Mouse (Mus musculus): Measurements from ENCODE around the gene Hist1h4c. TPM values are rescaled to one million over a fixed set of nuclear protein-coding genes. Genes with fewer than 3 reads are reported as not detected.

Hist1h4c gene
- polyA plus RNA-seq, 1 experiment: 3.0 TPM

- Histone ChIP-seq H3K36me3 (ENCODE audit: control insufficient read depth) (0 out of 2 replicates have a peak, but pooled peaks cover under 1% of the 10 kb centered on the region), H3K27me3 (ENCODE audit: control insufficient read depth) (no peaks in the 10 kb centered on the region), H3K9me3 (ENCODE audit: control insufficient read depth, low read length) (no peaks in the 10 kb centered on the region), H3K4me3 (replicated peaks) (peak overlapping the region; percentile 69), H3K4me1 (ENCODE audit: control insufficient read depth) (peaks cover 56% of the 10 kb centered on the region)
- TF ChIP-seq TAL1 (IDR thresholded peaks at IDR 0.05; ENCODE audit: low read length) (no peak), GATA1 (IDR thresholded peaks at IDR 0.05; ENCODE audit: low read length) (no peak)
These were observed 16.2 kb downstream of the Hist1h4c start for GRCm38 (mm10) chr13:23681990-23682582.

- Histone ChIP-seq H3K27me3 (ENCODE audit: control insufficient read depth) (peaks cover 18% of the 10 kb centered on the region), H3K4me1 (ENCODE audit: control insufficient read depth) (no peaks in the 10 kb centered on the region), H3K4me3 (replicated peaks) (no peak overlapping the region), H3K36me3 (ENCODE audit: control insufficient read depth) (no peaks in the 10 kb centered on the region), H3K9me3 (ENCODE audit: control insufficient read depth, low read length) (no peaks in the 10 kb centered on the region)
- TF ChIP-seq GATA1 (IDR thresholded peaks at IDR 0.05; ENCODE audit: low read length) (no peak), TAL1 (IDR thresholded peaks at IDR 0.05; ENCODE audit: low read length) (no peak)
These were observed 35.7 kb downstream of the Hist1h4c start for GRCm38 (mm10) chr13:23662536-23662935.

GRCm38 (mm10) chr13:23659636-23660366 is 38.5 kb downstream of the Hist1h4c start:
- Histone ChIP-seq H3K27me3 (ENCODE audit: control insufficient read depth) (peaks cover 18% of the 10 kb centered on the region), H3K4me3 (replicated peaks) (no peak overlapping the region), H3K36me3 (ENCODE audit: control insufficient read depth) (no peaks in the 10 kb centered on the region), H3K4me1 (ENCODE audit: control insufficient read depth) (no peaks in the 10 kb centered on the region), H3K9me3 (ENCODE audit: control insufficient read depth, low read length) (no peaks in the 10 kb centered on the region)
- TF ChIP-seq GATA1 (IDR thresholded peaks at IDR 0.05; ENCODE audit: low read length) (no peak), TAL1 (IDR thresholded peaks at IDR 0.05; ENCODE audit: low read length) (no peak)

Other genes starting within 250 kb of the Hist1h4c start
- gene Btn1a1, start 232.6 kb downstream of the Hist1h4c start, polyA plus RNA-seq (2012): 0.15 and 0.16 TPM in 2 replicates
- gene Btn2a2, start 209.6 kb downstream of the Hist1h4c start, polyA plus RNA-seq (2012): not detected in 2 replicates
- 10.1 and 19.7 TPM in 2 replicates for gene Hist1h4h, start 167.4 kb downstream of the Hist1h4c start, polyA plus RNA-seq (2012)
- gene Hist1h2af, start 164.5 kb downstream of the Hist1h4c start, polyA plus RNA-seq (2012): 52.5 and 62.7 TPM in 2 replicates
- 8.8 and 11.7 TPM in 2 replicates for gene Hist1h3g, start 163.0 kb downstream of the Hist1h4c start, polyA plus RNA-seq (2012)
- 0.43 and 3.0 TPM in 2 replicates for gene Hist1h2bh, start 155.1 kb downstream of the Hist1h4c start, polyA plus RNA-seq (2012)
- gene Hist1h3f, start 154.4 kb downstream of the Hist1h4c start, polyA plus RNA-seq (2012): 1.3 and 3.3 TPM in 2 replicates
- 8.3 and 13.8 TPM in 2 replicates for gene Hist1h4f, start 146.8 kb downstream of the Hist1h4c start, polyA plus RNA-seq (2012)
- gene Hist1h1d, start 145.2 kb downstream of the Hist1h4c start, polyA plus RNA-seq (2012): 0.51 and 0.95 TPM in 2 replicates
- gene Hist1h3e, start 136.1 kb downstream of the Hist1h4c start, polyA plus RNA-seq (2012): 2.9 and 16.6 TPM in 2 replicates
- 3.6 and 5.2 TPM in 2 replicates for gene Hist1h2ae, start 127.2 kb downstream of the Hist1h4c start, polyA plus RNA-seq (2012)
- gene Hist1h2bg, start 127.1 kb downstream of the Hist1h4c start, polyA plus RNA-seq (2012): 14.5 and 18.7 TPM in 2 replicates
- gene Hist1h2bf, start 124.3 kb downstream of the Hist1h4c start, polyA plus RNA-seq (2012): 6.6 and 15.6 TPM in 2 replicates
- 5.1 and 8.3 TPM in 2 replicates for gene Hist1h2ad, start 124.1 kb downstream of the Hist1h4c start, polyA plus RNA-seq (2012)
- gene Hist1h3d, start 122.7 kb downstream of the Hist1h4c start, polyA plus RNA-seq (2012): 1.6 and 4.7 TPM in 2 replicates
- 5.1 and 11.8 TPM in 2 replicates for gene Hist1h4d, start 116.9 kb downstream of the Hist1h4c start, polyA plus RNA-seq (2012)
- gene Hist1h2be, start 77.3 kb downstream of the Hist1h4c start, polyA plus RNA-seq (2012): 0.33 and 0.67 TPM in 2 replicates
- 2.8 and 8.5 TPM in 2 replicates for gene Hist1h1e, start 75.9 kb downstream of the Hist1h4c start, polyA plus RNA-seq (2012)
- 1.1 and 2.1 TPM in 2 replicates for gene Hist1h2ac, start 14.5 kb downstream of the Hist1h4c start, polyA plus RNA-seq (2012)
- gene Hist1h2bc, start 14.3 kb downstream of the Hist1h4c start, polyA plus RNA-seq (2012): 17.5 and 20.6 TPM in 2 replicates
- 0.10 TPM in 1 of 2 replicates, not detected in the other for gene Hist1h1t, start 2.6 kb downstream of the Hist1h4c start, polyA plus RNA-seq (2012)
- gene Hfe, start 12.4 kb upstream of the Hist1h4c start, polyA plus RNA-seq (2012): 0.15 and 0.53 TPM in 2 replicates
- gene Hist1h1c, start 40.4 kb upstream of the Hist1h4c start, polyA plus RNA-seq (2012): 54.6 and 94.3 TPM in 2 replicates
- gene Hist1h3c, start 47.1 kb upstream of the Hist1h4c start, polyA plus RNA-seq (2012): 3.8 and 7.0 TPM in 2 replicates
- gene Hist1h2bb, start 48.3 kb upstream of the Hist1h4c start, polyA plus RNA-seq (2012): 5.4 and 12.1 TPM in 2 replicates
- 9.1 and 22.3 TPM in 2 replicates for gene Hist1h2ab, start 52.7 kb upstream of the Hist1h4c start, polyA plus RNA-seq (2012)
- 6.2 and 23.6 TPM in 2 replicates for gene Hist1h3b, start 53.8 kb upstream of the Hist1h4c start, polyA plus RNA-seq (2012)
- 4.5 and 11.8 TPM in 2 replicates for gene Hist1h4b, start 58.6 kb upstream of the Hist1h4c start, polyA plus RNA-seq (2012)
- 10.2 and 21.5 TPM in 2 replicates for gene Hist1h4a, start 62.8 kb upstream of the Hist1h4c start, polyA plus RNA-seq (2012)
- gene Hist1h3a, start 63.9 kb upstream of the Hist1h4c start, polyA plus RNA-seq (2012): 1.5 and 4.0 TPM in 2 replicates
- gene Hist1h1a, start 65.2 kb upstream of the Hist1h4c start, polyA plus RNA-seq (2012): 1.4 TPM in 2 replicates
- gene Trim38, start 71.5 kb upstream of the Hist1h4c start, polyA plus RNA-seq (2012): not detected in 2 replicates
- gene Slc17a2, start 108.5 kb upstream of the Hist1h4c start, polyA plus RNA-seq (2012): not detected in 2 replicates
- 0.01 TPM in 1 of 2 replicates, not detected in the other for gene Slc17a3, start 141.0 kb upstream of the Hist1h4c start, polyA plus RNA-seq (2012)
- not detected in 2 replicates for gene Slc17a1, start 169.3 kb upstream of the Hist1h4c start, polyA plus RNA-seq (2012)
- gene Slc17a4, start 216.6 kb upstream of the Hist1h4c start, polyA plus RNA-seq (2012): not detected in 2 replicates
- gene Hist1h2ba, start 235.7 kb upstream of the Hist1h4c start, polyA plus RNA-seq (2012): not detected in 2 replicates
- not detected in 2 replicates for gene Hist1h2aa, start 236.0 kb upstream of the Hist1h4c start, polyA plus RNA-seq (2012)

All from erythroblast, embryonic 14.5 days (primary cell).